Mouse (Mus musculus) brain, adult 2 months (tissue): ENCODE results near the gene Mcoln2.

Source experiments
- DNase-seq: peaks from one replicate; pipeline ENCODE4 v3.0.0; 2011; ENCODE audit warnings: low read depth, low spot score

The Mcoln2 gene

GRCm38 (mm10) chr3:146225061-146225761, 75.6 kb downstream of the Mcoln2 start:
- DNase-seq = peak; percentile 20

- DNase-seq = no peak
Observed at GRCm38 (mm10) chr3:146227427-146227826, 77.8 kb downstream of the Mcoln2 start.

- no peak for DNase-seq
Observed at GRCm38 (mm10) chr3:146228559-146229310, 79.1 kb downstream of the Mcoln2 start.

GRCm38 (mm10) chr3:146232708-146233107, 83.1 kb downstream of the Mcoln2 start:
- DNase-seq = no peak

GRCm38 (mm10) chr3:146233741-146234140, 84.1 kb downstream of the Mcoln2 start:
- no peak for DNase-seq

GRCm38 (mm10) chr3:146234530-146234929, 84.9 kb downstream of the Mcoln2 start:
- no peak for DNase-seq

- no peak for DNase-seq
Observed at GRCm38 (mm10) chr3:146236280-146236679, 86.6 kb downstream of the Mcoln2 start.

- DNase-seq = no peak
Observed at GRCm38 (mm10) chr3:146237676-146238075, 88.0 kb downstream of the Mcoln2 start.

GRCm38 (mm10) chr3:146244630-146245029, 95.0 kb downstream of the Mcoln2 start:
- DNase-seq = no peak
